Mouse (Mus musculus): Measurements from ENCODE around the gene Entpd7. TPM values are rescaled to one million over a fixed set of nuclear protein-coding genes. Genes with fewer than 3 reads are reported as not detected.

Entpd7 gene
- polyA plus RNA-seq, 1 experiment = 23.3 TPM

GRCm38 (mm10) chr19:43651241-43651785 lies 38.2 kb upstream of the Entpd7 start:
- H3K4me3 ChIP-seq (ENCODE audit: low read depth, low read length) = no peak overlapping the region
- peaks cover 1% of the 10 kb centered on the region for H3K4me1 ChIP-seq (ENCODE audit: control insufficient read depth, insufficient read depth, insufficient read length, low read length)
- H3K27ac ChIP-seq (ENCODE audit: insufficient read depth, low read depth, low read length) = peak overlapping the region; percentile 60
- no peaks in the 10 kb centered on the region for H3K36me3 ChIP-seq (ENCODE audit: control insufficient read depth, insufficient read depth, low read length)
- 0 out of 2 replicates have a peak, but pooled peaks cover 2% of the 10 kb centered on the region for H3K27me3 ChIP-seq (ENCODE audit: control insufficient read depth, insufficient read depth, low read length)
- 46% methylated on average over 8 of the region's 8 CpGs for WGBS
- TF ChIP-seq POLR2A (IDR thresholded peaks at IDR 0.05; ENCODE audit: low read depth, low read length) (no peak), CTCF (IDR thresholded peaks at IDR 0.05; ENCODE audit: extremely low read depth, insufficient read length, insufficient replicate concordance, low read depth, low read length) (no peak)

GRCm38 (mm10) chr19:43655735-43656492 lies 33.6 kb upstream of the Entpd7 start:
- no peaks in the 10 kb centered on the region for H3K4me1 ChIP-seq (ENCODE audit: control insufficient read depth, insufficient read depth, insufficient read length, low read length)
- H3K4me3 ChIP-seq (ENCODE audit: low read depth, low read length) = no peak overlapping the region
- WGBS = 41% methylated on average over 11 of the region's 11 CpGs
- TF ChIP-seq CTCF (IDR thresholded peaks at IDR 0.05; ENCODE audit: extremely low read depth, insufficient read length, insufficient replicate concordance, low read depth, low read length) (peak; percentile 66; the same call in 1 of the 2 replicates), POLR2A (IDR thresholded peaks at IDR 0.05; ENCODE audit: low read depth, low read length) (no peak)
- no peaks in the 10 kb centered on the region for H3K36me3 ChIP-seq (ENCODE audit: control insufficient read depth, insufficient read depth, low read length)
- H3K27ac ChIP-seq (ENCODE audit: insufficient read depth, low read depth, low read length) = no peak overlapping the region
- 0 out of 2 replicates have a peak, but pooled peaks cover 2% of the 10 kb centered on the region for H3K27me3 ChIP-seq (ENCODE audit: control insufficient read depth, insufficient read depth, low read length)

- Histone ChIP-seq H3K27ac (ENCODE audit: insufficient read depth, low read depth, low read length) (no peak overlapping the region), H3K27me3 (ENCODE audit: control insufficient read depth, insufficient read depth, low read length) (no peaks in the 10 kb centered on the region), H3K36me3 (ENCODE audit: control insufficient read depth, insufficient read depth, low read length) (peaks cover 17% of the 10 kb centered on the region), H3K4me1 (ENCODE audit: control insufficient read depth, insufficient read depth, insufficient read length, low read length) (no peaks in the 10 kb centered on the region), H3K4me3 (ENCODE audit: low read depth, low read length) (no peak overlapping the region)
- WGBS = 72% methylated on average over 6 of the region's 6 CpGs
- TF ChIP-seq CTCF (IDR thresholded peaks at IDR 0.05; ENCODE audit: extremely low read depth, insufficient read length, insufficient replicate concordance, low read depth, low read length) (no peak), POLR2A (IDR thresholded peaks at IDR 0.05; ENCODE audit: low read depth, low read length) (no peak)
Measured at GRCm38 (mm10) chr19:43659632-43660031, 29.8 kb upstream of the Entpd7 start.

- WGBS = 80% methylated on average over 9 of the region's 9 CpGs
- Histone ChIP-seq H3K4me1 (ENCODE audit: control insufficient read depth, insufficient read depth, insufficient read length, low read length) (no peaks in the 10 kb centered on the region), H3K36me3 (ENCODE audit: control insufficient read depth, insufficient read depth, low read length) (peaks cover 24% of the 10 kb centered on the region), H3K4me3 (ENCODE audit: low read depth, low read length) (no peak overlapping the region), H3K27me3 (ENCODE audit: control insufficient read depth, insufficient read depth, low read length) (no peaks in the 10 kb centered on the region), H3K27ac (ENCODE audit: insufficient read depth, low read depth, low read length) (no peak overlapping the region)
- TF ChIP-seq POLR2A (IDR thresholded peaks at IDR 0.05; ENCODE audit: low read depth, low read length) (no peak), CTCF (IDR thresholded peaks at IDR 0.05; ENCODE audit: extremely low read depth, insufficient read length, insufficient replicate concordance, low read depth, low read length) (no peak)
Measured at GRCm38 (mm10) chr19:43660774-43661173, 28.7 kb upstream of the Entpd7 start.

- Histone ChIP-seq H3K27me3 (ENCODE audit: control insufficient read depth, insufficient read depth, low read length) (no peaks in the 10 kb centered on the region), H3K4me1 (ENCODE audit: control insufficient read depth, insufficient read depth, insufficient read length, low read length) (no peaks in the 10 kb centered on the region), H3K4me3 (ENCODE audit: low read depth, low read length) (no peak overlapping the region), H3K27ac (ENCODE audit: insufficient read depth, low read depth, low read length) (no peak overlapping the region), H3K36me3 (ENCODE audit: control insufficient read depth, insufficient read depth, low read length) (peaks cover 34% of the 10 kb centered on the region)
- WGBS = 68% methylated on average over 19 of the region's 19 CpGs
- TF ChIP-seq POLR2A (IDR thresholded peaks at IDR 0.05; ENCODE audit: low read depth, low read length) = no peak
- no peak for TF ChIP-seq CTCF (IDR thresholded peaks at IDR 0.05; ENCODE audit: extremely low read depth, insufficient read length, insufficient replicate concordance, low read depth, low read length)
Measured at GRCm38 (mm10) chr19:43662176-43662967, 27.1 kb upstream of the Entpd7 start.

- no peak overlapping the region for H3K4me3 ChIP-seq (ENCODE audit: low read depth, low read length)
- peaks cover 34% of the 10 kb centered on the region for H3K36me3 ChIP-seq (ENCODE audit: control insufficient read depth, insufficient read depth, low read length)
- WGBS = 65% methylated on average over 8 of the region's 8 CpGs
- H3K27me3 ChIP-seq (ENCODE audit: control insufficient read depth, insufficient read depth, low read length) = no peaks in the 10 kb centered on the region
- TF ChIP-seq CTCF (IDR thresholded peaks at IDR 0.05; ENCODE audit: extremely low read depth, insufficient read length, insufficient replicate concordance, low read depth, low read length) = no peak
- no peak for TF ChIP-seq POLR2A (IDR thresholded peaks at IDR 0.05; ENCODE audit: low read depth, low read length)
- no peak overlapping the region for H3K27ac ChIP-seq (ENCODE audit: insufficient read depth, low read depth, low read length)
- H3K4me1 ChIP-seq (ENCODE audit: control insufficient read depth, insufficient read depth, insufficient read length, low read length) = no peaks in the 10 kb centered on the region
Measured at GRCm38 (mm10) chr19:43663471-43663870, 26.0 kb upstream of the Entpd7 start.

All from small intestine, adult 2 months (tissue).